Mouse (Mus musculus): ENCODE measurements around the gene Pigk. TPM values are rescaled to one million over a fixed set of nuclear protein-coding genes. Genes with fewer than 3 reads are reported as not detected.

Pigk gene
- polyA plus RNA-seq, 1 experiment from 2014 or later = 35.9 TPM

DNA sequence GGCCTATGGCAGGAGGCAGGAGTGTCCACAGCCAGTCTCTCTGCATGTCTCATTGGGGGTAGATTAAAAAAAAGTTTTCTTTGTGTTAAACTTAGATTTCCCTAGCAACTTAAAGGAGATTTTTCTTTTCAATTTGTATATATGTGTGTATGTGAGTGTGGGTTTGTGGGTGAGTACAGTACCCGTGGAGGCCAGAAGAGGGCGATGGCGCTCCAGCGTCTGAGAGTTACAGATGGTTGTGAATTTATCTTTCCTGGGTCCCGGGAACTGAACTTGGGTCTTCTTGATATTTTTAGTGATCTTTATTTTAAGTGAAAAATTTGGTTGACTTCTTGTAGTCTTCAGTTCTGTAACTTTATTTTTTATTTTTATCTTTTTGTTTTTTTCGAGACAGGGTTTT is 7.4 kb downstream of the Pigk start:
- H3K4me3 ChIP-seq (ENCODE audit: low read length) = no peak overlapping the region
- 87% methylated on average over 6 of the region's 6 CpGs for WGBS
- no peaks in the 10 kb centered on the region; the same call in 1 of the 2 replicates for H3K36me3 ChIP-seq (ENCODE audit: control insufficient read depth, insufficient read depth, low read length)
- no peaks in the 10 kb centered on the region for H3K4me1 ChIP-seq (ENCODE audit: control insufficient read depth, insufficient read depth, low read length)
- no peak overlapping the region for H3K4me2 ChIP-seq (ENCODE audit: low read depth, low read length)
- H3K9ac ChIP-seq (ENCODE audit: low read depth, low read length) = no peak overlapping the region
- H3K27me3 ChIP-seq (replicated peaks; ENCODE audit: control insufficient read depth, insufficient read depth, low read length) = no peaks in the 10 kb centered on the region
- H3K9me3 ChIP-seq (ENCODE audit: control insufficient read depth, low read length) = no peaks in the 10 kb centered on the region
- no peak for ATAC-seq
- no peak overlapping the region for H3K27ac ChIP-seq (ENCODE audit: low read length)

- Histone ChIP-seq H3K36me3 (ENCODE audit: control insufficient read depth, insufficient read depth, low read length) (no peaks in the 10 kb centered on the region; the same call in 1 of the 2 replicates), H3K4me3 (ENCODE audit: low read length) (no peak overlapping the region), H3K27ac (ENCODE audit: low read length) (no peak overlapping the region), H3K9me3 (ENCODE audit: control insufficient read depth, low read length) (no peaks in the 10 kb centered on the region), H3K27me3 (replicated peaks; ENCODE audit: control insufficient read depth, insufficient read depth, low read length) (no peaks in the 10 kb centered on the region), H3K4me1 (ENCODE audit: control insufficient read depth, insufficient read depth, low read length) (no peaks in the 10 kb centered on the region), H3K4me2 (ENCODE audit: low read depth, low read length) (no peak overlapping the region), H3K9ac (ENCODE audit: low read depth, low read length) (no peak overlapping the region)
- no peak for ATAC-seq
- WGBS = 61% methylated on average over 3 of the region's 3 CpGs
These were observed 8.9 kb downstream of the Pigk start for GRCm38 (mm10) chr3:152722836-152723235.

GRCm38 (mm10) chr3:152724446-152724845 is 10.5 kb downstream of the Pigk start:
- Histone ChIP-seq H3K27ac (ENCODE audit: low read length) (no peak overlapping the region), H3K36me3 (ENCODE audit: control insufficient read depth, insufficient read depth, low read length) (no peaks in the 10 kb centered on the region; the same call in 1 of the 2 replicates), H3K27me3 (replicated peaks; ENCODE audit: control insufficient read depth, insufficient read depth, low read length) (no peaks in the 10 kb centered on the region), H3K9me3 (ENCODE audit: control insufficient read depth, low read length) (no peaks in the 10 kb centered on the region), H3K9ac (ENCODE audit: low read depth, low read length) (no peak overlapping the region), H3K4me2 (ENCODE audit: low read depth, low read length) (no peak overlapping the region), H3K4me1 (ENCODE audit: control insufficient read depth, insufficient read depth, low read length) (no peaks in the 10 kb centered on the region), H3K4me3 (ENCODE audit: low read length) (no peak overlapping the region)
- ATAC-seq = no peak
- 88% methylated on average over 9 of the region's 9 CpGs for WGBS

- no peak overlapping the region for H3K4me3 ChIP-seq (ENCODE audit: low read length)
- ATAC-seq = no peak
- no peak overlapping the region for H3K27ac ChIP-seq (ENCODE audit: low read length)
- no peaks in the 10 kb centered on the region for H3K9me3 ChIP-seq (ENCODE audit: control insufficient read depth, low read length)
- no peak overlapping the region for H3K9ac ChIP-seq (ENCODE audit: low read depth, low read length)
- WGBS = 72% methylated on average over 6 of the region's 6 CpGs
- H3K4me2 ChIP-seq (ENCODE audit: low read depth, low read length) = no peak overlapping the region
- H3K36me3 ChIP-seq (ENCODE audit: control insufficient read depth, insufficient read depth, low read length) = no peaks in the 10 kb centered on the region
- H3K4me1 ChIP-seq (ENCODE audit: control insufficient read depth, insufficient read depth, low read length) = no peaks in the 10 kb centered on the region
- no peaks in the 10 kb centered on the region for H3K27me3 ChIP-seq (replicated peaks; ENCODE audit: control insufficient read depth, insufficient read depth, low read length)
These were observed 14.3 kb downstream of the Pigk start for GRCm38 (mm10) chr3:152728238-152728637.

DNA sequence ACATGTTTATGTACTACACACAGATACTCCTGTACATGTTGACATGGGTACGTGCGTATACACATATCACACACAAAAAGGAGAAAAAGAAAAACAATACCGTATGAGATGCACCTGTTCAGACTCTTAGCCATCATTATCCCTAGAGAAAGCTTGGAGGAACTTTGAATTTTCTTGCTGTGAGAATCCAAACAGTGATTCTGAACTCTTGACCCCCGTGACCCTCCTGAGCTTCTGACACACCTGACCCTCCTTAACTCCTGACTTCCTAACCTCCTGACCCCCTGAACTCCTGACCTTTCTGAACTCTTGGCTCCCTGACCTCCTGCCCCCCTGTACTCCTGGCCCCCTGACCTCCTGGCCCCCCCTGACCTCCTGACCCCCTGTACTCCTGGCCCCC is 19.1 kb downstream of the Pigk start:
- no peaks in the 10 kb centered on the region for H3K9me3 ChIP-seq (ENCODE audit: control insufficient read depth, low read length)
- no peak overlapping the region for H3K4me3 ChIP-seq (ENCODE audit: low read length)
- peaks cover 5% of the 10 kb centered on the region for H3K4me1 ChIP-seq (ENCODE audit: control insufficient read depth, insufficient read depth, low read length)
- WGBS = 93% methylated on average over 4 of the region's 4 CpGs
- no peak for ATAC-seq
- H3K4me2 ChIP-seq (ENCODE audit: low read depth, low read length) = no peak overlapping the region
- no peaks in the 10 kb centered on the region for H3K36me3 ChIP-seq (ENCODE audit: control insufficient read depth, insufficient read depth, low read length)
- H3K27ac ChIP-seq (ENCODE audit: low read length) = no peak overlapping the region
- no peaks in the 10 kb centered on the region for H3K27me3 ChIP-seq (replicated peaks; ENCODE audit: control insufficient read depth, insufficient read depth, low read length)
- H3K9ac ChIP-seq (ENCODE audit: low read depth, low read length) = no peak overlapping the region

DNA sequence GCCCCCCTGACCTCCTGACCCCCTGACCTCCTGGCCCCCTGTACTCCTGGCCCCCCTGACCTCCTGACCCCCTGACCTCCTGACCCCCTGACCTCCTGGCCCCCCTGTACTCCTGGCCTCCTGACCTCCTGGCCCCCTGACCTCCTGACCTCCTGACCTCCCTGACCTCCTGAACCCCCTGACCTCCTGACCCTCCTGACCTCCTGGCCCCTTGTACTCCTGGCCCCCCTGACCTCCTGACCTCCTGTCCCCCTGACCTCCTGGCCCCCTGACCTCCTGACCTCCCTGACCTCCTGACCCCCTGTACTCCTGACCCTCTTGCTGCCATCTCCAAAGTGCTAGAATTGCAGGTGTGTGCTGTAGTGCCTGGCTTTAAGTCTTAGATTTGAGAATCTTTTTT is 19.6 kb downstream of the Pigk start:
- no peak overlapping the region for H3K27ac ChIP-seq (ENCODE audit: low read length)
- H3K4me2 ChIP-seq (ENCODE audit: low read depth, low read length) = no peak overlapping the region
- H3K27me3 ChIP-seq (replicated peaks; ENCODE audit: control insufficient read depth, insufficient read depth, low read length) = no peaks in the 10 kb centered on the region
- no peak overlapping the region for H3K9ac ChIP-seq (ENCODE audit: low read depth, low read length)
- peaks cover 5% of the 10 kb centered on the region for H3K4me1 ChIP-seq (ENCODE audit: control insufficient read depth, insufficient read depth, low read length)
- H3K9me3 ChIP-seq (ENCODE audit: control insufficient read depth, low read length) = no peaks in the 10 kb centered on the region
- no peaks in the 10 kb centered on the region for H3K36me3 ChIP-seq (ENCODE audit: control insufficient read depth, insufficient read depth, low read length)
- no peak for ATAC-seq
- no peak overlapping the region for H3K4me3 ChIP-seq (ENCODE audit: low read length)

GRCm38 (mm10) chr3:152734100-152734499 is 20.2 kb downstream of the Pigk start:
- Histone ChIP-seq H3K9ac (ENCODE audit: low read depth, low read length) (no peak overlapping the region), H3K4me3 (ENCODE audit: low read length) (no peak overlapping the region), H3K36me3 (ENCODE audit: control insufficient read depth, insufficient read depth, low read length) (no peaks in the 10 kb centered on the region), H3K4me1 (ENCODE audit: control insufficient read depth, insufficient read depth, low read length) (peaks cover 5% of the 10 kb centered on the region), H3K4me2 (ENCODE audit: low read depth, low read length) (no peak overlapping the region), H3K9me3 (ENCODE audit: control insufficient read depth, low read length) (no peaks in the 10 kb centered on the region), H3K27ac (ENCODE audit: low read length) (no peak overlapping the region), H3K27me3 (replicated peaks; ENCODE audit: control insufficient read depth, insufficient read depth, low read length) (no peaks in the 10 kb centered on the region)
- 80% methylated on average over 11 of the region's 11 CpGs for WGBS
- peak; percentile 58 for ATAC-seq

DNA sequence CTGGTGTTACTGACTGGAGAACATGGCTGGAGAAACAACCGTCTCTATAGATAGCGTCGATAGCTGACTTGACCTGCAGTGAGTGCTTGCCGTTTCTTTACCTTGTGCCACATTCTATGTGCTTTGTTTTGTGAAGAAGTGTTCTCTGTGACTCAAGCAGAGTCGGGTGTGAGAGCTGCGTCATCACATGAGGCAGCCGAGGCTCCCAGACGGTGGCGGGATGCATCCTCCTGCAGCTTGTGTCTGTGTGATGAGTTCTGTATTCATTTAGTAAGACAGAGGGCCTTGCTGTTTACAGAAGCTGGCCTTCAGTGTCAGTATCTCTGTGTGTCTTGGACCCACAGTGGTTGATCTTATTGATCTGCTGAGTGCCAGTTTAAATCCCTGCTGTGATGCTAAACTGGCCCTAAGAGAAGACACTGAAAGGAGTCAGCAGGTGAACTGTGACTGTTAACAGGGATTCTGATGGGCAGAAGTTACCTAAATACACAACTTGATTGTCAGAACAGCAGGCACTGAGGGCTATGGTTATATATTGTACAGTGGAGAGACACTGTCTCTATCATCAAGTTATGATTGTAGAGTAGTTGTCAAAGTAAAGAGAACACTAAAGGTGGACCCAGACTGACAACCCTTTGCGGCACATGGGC is 21.8 kb downstream of the Pigk start:
- Histone ChIP-seq H3K9me3 (ENCODE audit: control insufficient read depth, low read length) (no peaks in the 10 kb centered on the region), H3K4me1 (ENCODE audit: control insufficient read depth, insufficient read depth, low read length) (peaks cover 5% of the 10 kb centered on the region), H3K36me3 (ENCODE audit: control insufficient read depth, insufficient read depth, low read length) (no peaks in the 10 kb centered on the region), H3K27me3 (replicated peaks; ENCODE audit: control insufficient read depth, insufficient read depth, low read length) (no peaks in the 10 kb centered on the region), H3K4me3 (ENCODE audit: low read length) (no peak overlapping the region), H3K4me2 (ENCODE audit: low read depth, low read length) (no peak overlapping the region), H3K27ac (ENCODE audit: low read length) (no peak overlapping the region), H3K9ac (ENCODE audit: low read depth, low read length) (no peak overlapping the region)
- ATAC-seq = no peak
- WGBS = 61% methylated on average over 10 of the region's 10 CpGs

GRCm38 (mm10) chr3:152744301-152744700 is 30.4 kb downstream of the Pigk start:
- Histone ChIP-seq H3K4me2 (ENCODE audit: low read depth, low read length) (no peak overlapping the region), H3K27ac (ENCODE audit: low read length) (no peak overlapping the region), H3K4me3 (ENCODE audit: low read length) (no peak overlapping the region), H3K9ac (ENCODE audit: low read depth, low read length) (no peak overlapping the region), H3K36me3 (ENCODE audit: control insufficient read depth, insufficient read depth, low read length) (no peaks in the 10 kb centered on the region), H3K9me3 (ENCODE audit: control insufficient read depth, low read length) (no peaks in the 10 kb centered on the region), H3K27me3 (replicated peaks; ENCODE audit: control insufficient read depth, insufficient read depth, low read length) (no peaks in the 10 kb centered on the region), H3K4me1 (ENCODE audit: control insufficient read depth, insufficient read depth, low read length) (no peaks in the 10 kb centered on the region)
- no peak for ATAC-seq
- WGBS = 84% methylated on average over 12 of the region's 12 CpGs

- H3K4me2 ChIP-seq (ENCODE audit: low read depth, low read length) = no peak overlapping the region
- no peaks in the 10 kb centered on the region for H3K4me1 ChIP-seq (ENCODE audit: control insufficient read depth, insufficient read depth, low read length)
- no peak overlapping the region for H3K4me3 ChIP-seq (ENCODE audit: low read length)
- H3K36me3 ChIP-seq (ENCODE audit: control insufficient read depth, insufficient read depth, low read length) = no peaks in the 10 kb centered on the region
- H3K9ac ChIP-seq (ENCODE audit: low read depth, low read length) = no peak overlapping the region
- 97% methylated on average over 9 of the region's 9 CpGs for WGBS
- no peaks in the 10 kb centered on the region for H3K9me3 ChIP-seq (ENCODE audit: control insufficient read depth, low read length)
- ATAC-seq = no peak
- no peaks in the 10 kb centered on the region for H3K27me3 ChIP-seq (replicated peaks; ENCODE audit: control insufficient read depth, insufficient read depth, low read length)
- H3K27ac ChIP-seq (ENCODE audit: low read length) = no peak overlapping the region
These were observed 31.7 kb downstream of the Pigk start for GRCm38 (mm10) chr3:152745611-152746010.

Data from intestine, embryonic 16.5 days (tissue).